Mouse (Mus musculus) testis, adult 2 months (tissue): ENCODE measurements around the gene Rbm5. TPM values are rescaled to one million over a fixed set of nuclear protein-coding genes. Genes with fewer than 3 reads are reported as not detected.

Experiments
- H3K27ac ChIP-seq: fragments of 200-500 bp; 2 replicates; pipeline ENCODE4 v1.5.1; 2012; ENCODE audit warnings: low read depth, low read length; ENCODE audit not compliant: control insufficient read depth, insufficient read depth
- H3K27me3 ChIP-seq: fragments of 200-500 bp; 2 replicates; pipeline ENCODE4 v1.6.1; 2012; ENCODE audit warnings: mild to moderate bottlenecking, low read length, moderate library complexity; ENCODE audit not compliant: control insufficient read depth, insufficient read depth
- H3K36me3 ChIP-seq: fragments of 200-500 bp; 2 replicates; pipeline ENCODE4 v1.6.1; 2012; ENCODE audit warnings: mild to moderate bottlenecking, low read length; ENCODE audit not compliant: control insufficient read depth, insufficient read depth
- H3K4me1 ChIP-seq: fragments of 200-500 bp; 2 replicates; pipeline ENCODE4 v1.6.1; 2012; ENCODE audit warnings: low read length; ENCODE audit not compliant: control insufficient read depth, insufficient read depth
- H3K4me3 ChIP-seq: fragments of 200-500 bp; 2 replicates; pipeline ENCODE4 v1.5.1; 2012; ENCODE audit warnings: low read depth, mild to moderate bottlenecking, low read length, moderate library complexity, mixed read lengths; ENCODE audit not compliant: control insufficient read depth
- CTCF ChIP-seq: fragments of 200-500 bp; IDR thresholded peaks from 2 replicates; pipeline ENCODE4 v1.5.1; 2012; ENCODE audit warnings: low read depth, mild to moderate bottlenecking, inconsistent platforms, low read length, moderate library complexity; ENCODE audit not compliant: control insufficient read depth, insufficient read depth, insufficient replicate concordance
- POLR2A ChIP-seq: fragments of 200-500 bp; IDR thresholded peaks from 2 replicates; pipeline ENCODE4 v1.6.1; 2012; ENCODE audit warnings: low read depth, mild to moderate bottlenecking, inconsistent platforms, low read length, moderate library complexity; ENCODE audit not compliant: control insufficient read depth
- polyA plus RNA-seq: library from polyadenylated mRNA; depleted of rRNA; stranded (reverse); fragments of >200 nt; gene quantifications from 2 replicates; pipeline ENCODE4 v1.2.3, GENCODE M21; 2012; rRNA removed

Gene Rbm5
- polyA plus RNA-seq, 1 experiment, result 57.8 TPM

GRCm38 (mm10) chr9:107690391-107690790, 80.4 kb downstream of the Rbm5 start:
- no peak overlapping the region for H3K27ac ChIP-seq
- no peak for TF ChIP-seq POLR2A
- TF ChIP-seq CTCF, result no peak
- no peak overlapping the region for H3K4me3 ChIP-seq
- H3K27me3 ChIP-seq, result no peaks in the 10 kb centered on the region
- H3K4me1 ChIP-seq, result no peaks in the 10 kb centered on the region; the same call in 1 of the 2 replicates
- H3K36me3 ChIP-seq, result no peaks in the 10 kb centered on the region

Other genes with a start within 250 kb of the Rbm5 start
- gene Tmem115, start 237.1 kb downstream of the Rbm5 start, polyA plus RNA-seq, result 38.3 and 46.9 TPM in 2 replicates
- 28.3 and 29.4 TPM in 2 replicates for gene Cyb561d2, start 228.8 kb downstream of the Rbm5 start, polyA plus RNA-seq
- 34.7 and 40.3 TPM in 2 replicates for gene Nprl2, start 228.8 kb downstream of the Rbm5 start, polyA plus RNA-seq
- 245 and 272 TPM in 2 replicates for gene Zmynd10, start 223.7 kb downstream of the Rbm5 start, polyA plus RNA-seq
- 62.8 and 63.4 TPM in 2 replicates for gene Rassf1, start 219.4 kb downstream of the Rbm5 start, polyA plus RNA-seq
- 28.4 and 31.7 TPM in 2 replicates for gene Tusc2, start 207.7 kb downstream of the Rbm5 start, polyA plus RNA-seq
- gene Hyal2, start 203.1 kb downstream of the Rbm5 start, polyA plus RNA-seq, result 6.4 and 6.5 TPM in 2 replicates
- gene Hyal1, start 194.1 kb downstream of the Rbm5 start, polyA plus RNA-seq, result 4.0 and 5.0 TPM in 2 replicates
- 136 and 139 TPM in 2 replicates for gene Naa80, start 192.1 kb downstream of the Rbm5 start, polyA plus RNA-seq
- 1.6 and 1.8 TPM in 2 replicates for gene Hyal3, start 190.2 kb downstream of the Rbm5 start, polyA plus RNA-seq
- 16.4 and 20.5 TPM in 2 replicates for gene Ifrd2, start 183.4 kb downstream of the Rbm5 start, polyA plus RNA-seq
- 2.1 and 4.1 TPM in 2 replicates for gene Sema3b, start 161.8 kb downstream of the Rbm5 start, polyA plus RNA-seq
- 87.7 and 103 TPM in 2 replicates for gene Gnai2, start 135.6 kb downstream of the Rbm5 start, polyA plus RNA-seq
- 0.10 and 0.32 TPM in 2 replicates for gene Slc38a3, start 101.5 kb downstream of the Rbm5 start, polyA plus RNA-seq
- 0.05 and 0.12 TPM in 2 replicates for gene Gnat1, start 91.3 kb downstream of the Rbm5 start, polyA plus RNA-seq
- gene Sema3f, start 60.5 kb downstream of the Rbm5 start, polyA plus RNA-seq, result 9.9 and 12.0 TPM in 2 replicates
- gene Rbm6, start 102.2 kb upstream of the Rbm5 start, polyA plus RNA-seq, result 26.8 and 28.1 TPM in 2 replicates
- gene Mon1a, start 117.2 kb upstream of the Rbm5 start, polyA plus RNA-seq, result 14.1 and 14.9 TPM in 2 replicates
- gene Mst1r, start 135.9 kb upstream of the Rbm5 start, polyA plus RNA-seq, result 4.3 and 4.6 TPM in 2 replicates
- 360 and 372 TPM in 2 replicates for gene Actl11, start 157.5 kb upstream of the Rbm5 start, polyA plus RNA-seq
- gene Camkv, start 164.7 kb upstream of the Rbm5 start, polyA plus RNA-seq, result 6.5 and 6.6 TPM in 2 replicates
- gene Traip, start 179.1 kb upstream of the Rbm5 start, polyA plus RNA-seq, result 3.4 and 4.1 TPM in 2 replicates
- gene Uba7, start 204.5 kb upstream of the Rbm5 start, polyA plus RNA-seq, result 2.0 and 3.5 TPM in 2 replicates
- not detected in 2 replicates for gene Gm20661, start 212.1 kb upstream of the Rbm5 start, polyA plus RNA-seq
- 0.57 and 1.2 TPM in 2 replicates for gene Inka1, start 214.9 kb upstream of the Rbm5 start, polyA plus RNA-seq
- 387 and 461 TPM in 2 replicates for gene Cdhr4, start 221.5 kb upstream of the Rbm5 start, polyA plus RNA-seq
- gene Gm20662, start 225.4 kb upstream of the Rbm5 start, polyA plus RNA-seq, result 282 and 285 TPM in 2 replicates
- gene Ip6k1, start 231.5 kb upstream of the Rbm5 start, polyA plus RNA-seq, result 247 and 280 TPM in 2 replicates